Mouse (Mus musculus) heart, postnatal 0 days (tissue): ENCODE measurements around the gene Mrps33.

Source experiments
- CTCF ChIP-seq: IDR thresholded peaks from 2 replicates; pipeline ENCODE4 v1.5.1; 2016; ENCODE audit warnings: antibody characterized with exemption, control low read depth, low read depth
- EP300 ChIP-seq: IDR thresholded peaks from 2 replicates; pipeline ENCODE4 v1.6.1; 2016; ENCODE audit warnings: antibody characterized with exemption, low read depth

DNA sequence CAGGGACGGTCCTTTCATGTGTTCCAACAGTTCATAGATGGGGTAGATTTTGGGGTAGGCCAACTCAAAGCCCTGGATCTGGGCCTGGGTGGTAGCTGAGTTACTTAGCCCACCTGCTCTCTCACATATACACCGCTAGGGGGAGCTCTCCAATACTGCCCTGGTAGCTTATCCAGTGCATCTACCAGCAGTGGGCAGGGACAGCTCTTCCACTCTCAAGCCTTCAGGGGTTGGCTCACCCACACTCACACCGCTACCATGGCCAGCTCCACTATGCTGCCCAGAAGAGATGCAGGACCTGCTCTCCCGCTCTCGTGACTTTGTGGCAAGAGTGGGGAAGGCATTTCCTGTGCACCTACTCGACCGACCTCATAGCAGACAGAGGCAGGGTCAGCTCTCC is 38.0 kb upstream of the Mrps33 start:
- no peak for TF ChIP-seq CTCF
- TF ChIP-seq EP300, result no peak
